Mouse (Mus musculus) heart, embryonic 16.5 days (tissue): ENCODE measurements around the gene Anxa2. TPM values are rescaled to one million over a fixed set of nuclear protein-coding genes. Genes with fewer than 3 reads are reported as not detected.

ENCODE experiments used
- ATAC-seq: fragments of 200-750 bp; cut with Nextera tagmentation; replicated peaks from 2 replicates; pipeline ENCODE4 v1.8.0; 2017; ENCODE audit warnings: moderate number of reproducible peaks; ENCODE audit not compliant: insufficient read depth, low FRiP score; ENCODE audit errors: extremely low read depth
- H3K27ac ChIP-seq: fragments of 300-500 bp; sonication (generic); 2 replicates; pipeline ENCODE4 v1.5.1; 2014; ENCODE audit warnings: mild to moderate bottlenecking, low read length, control low read depth, moderate library complexity
- H3K27me3 ChIP-seq: fragments of 300-500 bp; sonication (generic); 2 replicates; pipeline ENCODE4 v1.6.1; 2014; ENCODE audit warnings: low read length, mixed read lengths; ENCODE audit not compliant: control insufficient read depth, insufficient read depth
- H3K36me3 ChIP-seq: fragments of 300-500 bp; sonication (generic); 2 replicates; pipeline ENCODE4 v1.6.1; 2014; ENCODE audit not compliant: control insufficient read depth, insufficient read depth
- H3K4me1 ChIP-seq: fragments of 300-500 bp; sonication (generic); 2 replicates; pipeline ENCODE4 v1.6.1; 2014; ENCODE audit warnings: low read length, mixed read lengths; ENCODE audit not compliant: control insufficient read depth, insufficient read depth
- H3K4me2 ChIP-seq: fragments of 300-500 bp; sonication (generic); 2 replicates; pipeline ENCODE4 v1.6.1; 2014; ENCODE audit warnings: low read depth, mild to moderate bottlenecking, control low read depth, low read length
- H3K4me3 ChIP-seq: fragments of 300-500 bp; sonication (generic); 2 replicates; pipeline ENCODE4 v1.5.1; 2014; ENCODE audit warnings: mild to moderate bottlenecking, control low read depth, low read length
- H3K9ac ChIP-seq: fragments of 300-500 bp; sonication (generic); 2 replicates; pipeline ENCODE4 v1.6.1; 2014; ENCODE audit warnings: low read length, control low read depth
- H3K9me3 ChIP-seq: fragments of 300-500 bp; sonication (generic); replicated peaks from 2 replicates; pipeline ENCODE4 v1.6.1; 2016; ENCODE audit warnings: low read length; ENCODE audit not compliant: control insufficient read depth
- WGBS: fragments of 180-500 bp; shearing (Covaris S2); extraction: QIAGEN DNeasy Blood & Tissue Kit; methylation state at CpG from one replicate; pipeline ENCODE4 v1.1.7; 2014; 5-methylcytosine and 5-hydroxymethylcytosine counted together
- polyA plus RNA-seq: library from polyadenylated mRNA; unstranded; fragments of >200 nt; fragmentation: Nextera tagmentation; extraction: Ambion mirVana; gene quantifications from 2 replicates; pipeline ENCODE4 v1.2.1, GENCODE M21; 2015

Gene Anxa2
- polyA plus RNA-seq, 1 experiment from 2014 or later, result 622 TPM

DNA sequence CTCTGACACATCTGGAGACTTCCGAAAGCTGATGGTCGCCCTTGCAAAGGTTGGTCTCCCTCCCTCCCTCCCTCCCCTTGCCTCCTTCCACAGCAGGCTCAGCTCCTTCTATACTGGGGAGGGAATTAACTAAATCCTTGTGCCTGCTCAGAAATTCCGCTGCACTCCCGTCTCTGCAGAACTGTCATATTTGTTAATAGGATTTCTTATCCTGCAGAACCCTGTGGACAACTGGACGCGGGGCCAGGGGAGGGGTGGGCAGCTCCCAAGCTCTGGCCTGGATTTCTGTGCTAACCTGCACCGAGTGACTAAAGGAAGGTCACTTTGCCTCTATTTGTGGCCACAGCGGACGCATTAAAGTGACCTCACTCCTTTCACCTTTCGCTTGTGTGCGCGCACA is 30.4 kb downstream of the Anxa2 start:
- H3K36me3 ChIP-seq, result peaks cover 73% of the 10 kb centered on the region
- no peak for ATAC-seq
- H3K27me3 ChIP-seq, result no peaks in the 10 kb centered on the region
- no peak overlapping the region for H3K4me3 ChIP-seq
- no peak overlapping the region for H3K4me2 ChIP-seq
- H3K27ac ChIP-seq, result no peak overlapping the region
- H3K4me1 ChIP-seq, result peaks cover 16% of the 10 kb centered on the region
- WGBS, result 63% methylated on average over 12 of the region's 12 CpGs
- H3K9ac ChIP-seq, result no peak overlapping the region
- no peaks in the 10 kb centered on the region for H3K9me3 ChIP-seq

DNA sequence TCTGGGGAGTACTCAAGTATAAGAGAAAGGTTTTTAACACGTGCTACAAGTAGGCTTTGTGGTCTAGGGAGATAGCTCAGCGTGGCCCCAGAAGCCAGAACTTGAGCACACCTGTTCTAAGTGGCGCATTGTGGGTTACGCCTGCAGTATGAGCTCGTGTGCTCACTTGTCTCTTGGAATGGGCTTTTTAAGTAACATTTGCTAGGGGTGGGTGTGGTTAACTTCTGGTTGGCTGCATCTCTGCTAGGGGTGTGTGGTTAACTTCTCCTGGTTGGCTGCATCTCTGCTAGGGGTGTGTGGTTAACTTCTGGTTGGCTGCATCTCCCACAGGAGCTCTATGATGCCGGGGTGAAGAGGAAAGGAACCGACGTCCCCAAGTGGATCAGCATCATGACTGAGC is 32.7 kb downstream of the Anxa2 start:
- H3K36me3 ChIP-seq, result peaks cover 86% of the 10 kb centered on the region
- no peak overlapping the region for H3K9ac ChIP-seq
- ATAC-seq, result 0 out of 2 replicates have a peak, but pooled peaks have one; percentile 58
- no peak overlapping the region for H3K4me2 ChIP-seq
- H3K9me3 ChIP-seq, result no peaks in the 10 kb centered on the region
- WGBS, result 69% methylated on average over 8 of the region's 8 CpGs
- H3K4me1 ChIP-seq, result peaks cover 10% of the 10 kb centered on the region
- H3K27ac ChIP-seq, result no peak overlapping the region
- no peak overlapping the region for H3K4me3 ChIP-seq
- no peaks in the 10 kb centered on the region for H3K27me3 ChIP-seq

DNA sequence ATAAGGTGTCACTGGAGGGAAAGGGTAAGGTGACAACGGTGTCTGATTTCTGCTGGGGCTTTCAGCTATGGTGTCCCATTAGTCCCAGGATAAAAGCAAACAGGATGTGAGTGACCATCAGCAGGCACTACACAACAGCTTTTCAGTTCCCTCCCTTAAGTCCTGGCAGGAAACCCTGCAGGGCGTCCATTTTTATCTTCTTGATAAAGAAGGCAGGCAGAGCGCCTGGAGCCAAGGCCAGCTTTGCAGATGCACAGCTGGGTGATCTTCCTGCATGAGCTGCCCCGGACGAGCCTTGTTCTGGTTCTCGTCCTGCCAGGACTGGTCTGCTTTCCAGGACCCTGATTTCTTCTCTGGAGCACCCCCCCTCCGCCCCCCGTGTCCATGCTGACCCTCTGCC is 35.1 kb downstream of the Anxa2 start:
- no peaks in the 10 kb centered on the region for H3K27me3 ChIP-seq
- peaks cover 10% of the 10 kb centered on the region for H3K4me1 ChIP-seq
- H3K36me3 ChIP-seq, result peaks cover 91% of the 10 kb centered on the region
- no peak overlapping the region for H3K9ac ChIP-seq
- no peak overlapping the region for H3K4me2 ChIP-seq
- no peak overlapping the region for H3K4me3 ChIP-seq
- WGBS, result 14% methylated on average over 8 of the region's 8 CpGs
- peak; percentile 46; the same call in 1 of the 2 replicates for ATAC-seq
- H3K27ac ChIP-seq, result no peak overlapping the region
- H3K9me3 ChIP-seq, result peaks cover 7% of the 10 kb centered on the region

DNA sequence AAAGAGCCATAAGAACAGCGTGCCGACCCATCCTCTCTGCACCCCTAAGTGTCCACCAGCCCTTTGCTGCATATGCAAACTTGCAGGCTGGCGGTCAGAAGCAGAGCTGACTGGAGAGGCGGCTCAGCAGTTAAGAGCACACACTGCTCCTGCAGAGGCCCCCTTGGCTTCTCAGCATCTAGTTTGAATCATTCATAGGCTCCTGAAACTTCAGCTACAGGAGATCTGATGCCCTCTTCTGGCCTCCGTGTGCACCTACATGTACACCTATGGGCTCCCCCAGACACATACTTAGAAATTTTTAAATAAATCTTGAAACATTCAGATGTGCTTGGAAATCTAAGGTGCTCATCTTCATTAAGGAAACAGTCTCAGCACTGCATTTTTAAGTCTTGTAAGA is 35.6 kb downstream of the Anxa2 start:
- Histone ChIP-seq H3K27me3 (no peaks in the 10 kb centered on the region), H3K4me3 (no peak overlapping the region), H3K36me3 (peaks cover 89% of the 10 kb centered on the region), H3K4me2 (no peak overlapping the region), H3K4me1 (peaks cover 10% of the 10 kb centered on the region), H3K9me3 (peaks cover 7% of the 10 kb centered on the region), H3K27ac (no peak overlapping the region), H3K9ac (no peak overlapping the region)
- ATAC-seq, result no peak
- 23% methylated on average over 5 of the region's 5 CpGs for WGBS

DNA sequence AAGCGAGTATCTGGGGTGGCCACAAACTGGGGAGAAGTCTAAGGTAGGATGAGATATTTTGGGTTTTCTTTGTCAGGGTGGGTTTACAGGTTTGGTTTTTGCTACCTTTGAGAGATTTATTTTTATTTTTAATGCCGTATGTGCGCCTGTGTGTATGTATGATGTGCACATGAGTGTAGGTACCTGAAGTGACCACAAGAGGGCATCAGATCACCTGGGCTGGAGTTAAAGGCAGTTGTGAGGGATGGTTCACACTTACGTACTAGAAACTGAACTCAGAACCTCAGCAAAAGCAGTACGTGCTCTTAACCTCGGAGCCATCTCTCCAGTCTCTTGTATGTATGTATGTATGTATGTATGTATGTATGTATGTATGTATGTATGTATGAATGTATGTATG is 39.4 kb downstream of the Anxa2 start:
- Histone ChIP-seq H3K36me3 (peaks cover 52% of the 10 kb centered on the region), H3K27me3 (no peaks in the 10 kb centered on the region), H3K4me2 (no peak overlapping the region), H3K9ac (no peak overlapping the region), H3K4me3 (no peak overlapping the region), H3K27ac (no peak overlapping the region), H3K9me3 (peaks cover 7% of the 10 kb centered on the region), H3K4me1 (peaks cover 9% of the 10 kb centered on the region)
- 98% methylated on average over 6 of the region's 6 CpGs for WGBS
- no peak for ATAC-seq

DNA sequence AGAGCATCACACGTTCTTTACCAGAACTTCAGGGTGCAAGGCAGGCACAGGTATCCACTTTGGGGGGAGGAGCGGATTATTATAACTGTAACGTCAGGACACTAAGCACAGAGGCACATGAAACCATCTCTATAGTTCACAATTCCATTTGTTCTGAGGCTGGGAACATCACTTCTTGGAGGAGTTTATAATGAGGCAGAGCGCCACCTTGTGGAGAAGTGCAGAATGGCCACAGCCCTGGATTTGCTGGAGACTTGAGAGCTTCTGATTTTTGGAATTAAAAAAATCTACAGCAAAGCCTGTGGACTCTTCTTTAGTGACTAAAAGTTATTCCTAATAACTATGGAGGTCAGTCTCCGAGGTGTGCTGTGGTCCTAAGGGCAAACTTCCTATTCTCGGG is 49.1 kb downstream of the Anxa2 start:
- H3K36me3 ChIP-seq, result no peaks in the 10 kb centered on the region
- H3K27me3 ChIP-seq, result peaks cover 3% of the 10 kb centered on the region; the same call in 1 of the 2 replicates
- H3K9me3 ChIP-seq, result no peaks in the 10 kb centered on the region
- H3K4me1 ChIP-seq, result no peaks in the 10 kb centered on the region
- H3K27ac ChIP-seq, result no peak overlapping the region
- no peak overlapping the region for H3K9ac ChIP-seq
- no peak overlapping the region for H3K4me3 ChIP-seq
- H3K4me2 ChIP-seq, result no peak overlapping the region
- no peak for ATAC-seq
- WGBS, result 27% methylated on average over 6 of the region's 6 CpGs

DNA sequence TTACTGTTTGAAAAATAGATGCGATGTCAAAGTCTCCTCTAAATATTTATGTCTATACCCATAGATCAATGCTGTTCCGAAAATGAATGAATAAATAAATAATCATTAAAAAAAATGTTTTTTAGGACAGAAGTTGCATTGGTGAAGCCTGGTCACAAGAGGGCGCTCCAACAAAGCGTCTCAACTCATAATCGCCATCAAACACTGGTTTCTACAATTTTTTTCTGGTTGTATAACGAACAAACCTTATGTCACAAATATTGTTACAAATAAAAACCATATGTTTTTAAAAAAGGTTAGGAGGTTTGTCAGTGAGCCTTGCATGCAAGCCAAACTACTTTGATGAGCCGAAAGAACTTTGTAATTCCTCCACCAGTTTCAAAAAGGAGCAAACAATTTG is 52.2 kb downstream of the Anxa2 start:
- 13% methylated on average over 7 of the region's 7 CpGs for WGBS
- no peak for ATAC-seq

DNA sequence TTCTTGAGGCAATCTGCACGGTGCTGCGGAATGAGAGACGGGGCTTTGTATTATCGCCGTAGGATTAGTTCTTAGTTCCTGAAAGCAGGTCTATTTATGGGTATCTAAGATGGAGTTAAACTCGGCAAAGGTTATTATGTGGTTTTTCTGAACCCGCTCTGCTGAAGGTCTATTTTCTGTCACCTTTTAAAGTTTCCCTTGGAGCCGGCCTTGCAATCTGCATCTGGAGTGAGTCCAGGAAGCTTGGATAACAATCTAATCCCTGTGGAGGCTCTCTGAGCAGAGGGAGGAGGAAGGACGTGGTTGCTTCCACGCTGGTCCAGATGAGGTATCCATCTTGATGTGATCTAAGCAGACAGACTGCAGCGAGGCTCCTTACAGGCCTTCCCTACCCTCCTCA is 53.8 kb downstream of the Anxa2 start:
- ATAC-seq, result no peak
- no peak overlapping the region for H3K4me2 ChIP-seq
- H3K4me1 ChIP-seq, result no peaks in the 10 kb centered on the region
- no peaks in the 10 kb centered on the region for H3K9me3 ChIP-seq
- WGBS, result 37% methylated on average over 11 of the region's 11 CpGs
- peaks cover 3% of the 10 kb centered on the region; the same call in 1 of the 2 replicates for H3K27me3 ChIP-seq
- H3K36me3 ChIP-seq, result no peaks in the 10 kb centered on the region
- H3K4me3 ChIP-seq, result no peak overlapping the region
- H3K9ac ChIP-seq, result no peak overlapping the region
- H3K27ac ChIP-seq, result no peak overlapping the region

More for the DNA sequence above, 52.2 kb downstream of the Anxa2 start:
- H3K9me3 ChIP-seq, result no peaks in the 10 kb centered on the region
- H3K4me1 ChIP-seq, result no peaks in the 10 kb centered on the region
- no peak overlapping the region for H3K27ac ChIP-seq
- H3K9ac ChIP-seq, result no peak overlapping the region
- H3K4me2 ChIP-seq, result no peak overlapping the region
- H3K4me3 ChIP-seq, result no peak overlapping the region
- H3K36me3 ChIP-seq, result no peaks in the 10 kb centered on the region
- H3K27me3 ChIP-seq, result peaks cover 3% of the 10 kb centered on the region; the same call in 1 of the 2 replicates

DNA sequence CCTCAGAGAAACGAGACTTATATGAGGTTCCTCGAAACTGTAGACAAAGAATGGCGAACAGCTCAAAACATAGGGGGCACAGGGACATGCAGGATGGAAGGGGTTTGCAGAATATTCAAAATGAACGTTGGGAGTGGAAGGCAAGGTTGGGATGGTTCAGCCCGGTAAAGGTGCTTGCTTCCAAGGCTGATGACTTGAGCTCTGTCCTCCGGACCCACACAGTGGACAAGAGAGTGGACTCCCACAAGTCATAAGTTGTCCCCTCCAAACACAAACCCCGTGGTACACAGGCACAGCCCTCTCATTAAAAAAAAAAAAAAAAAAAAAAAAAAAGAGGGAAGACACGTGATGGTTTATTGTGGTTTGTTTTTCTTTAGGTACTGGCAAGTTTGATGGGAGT is 54.6 kb downstream of the Anxa2 start:
- no peak overlapping the region for H3K4me2 ChIP-seq
- ATAC-seq, result no peak

More for the DNA sequence above, 54.6 kb downstream of the Anxa2 start:
- Histone ChIP-seq H3K9ac (no peak overlapping the region), H3K4me1 (no peaks in the 10 kb centered on the region), H3K27ac (no peak overlapping the region), H3K27me3 (peaks cover 3% of the 10 kb centered on the region; the same call in 1 of the 2 replicates), H3K36me3 (no peaks in the 10 kb centered on the region), H3K4me3 (no peak overlapping the region), H3K9me3 (no peaks in the 10 kb centered on the region)
- WGBS, result 69% methylated on average over 8 of the region's 8 CpGs
